Mouse (Mus musculus) bone marrow macrophage, adult 2 months (primary cell): ENCODE results near the gene Moap1.

Experiments used
- CTCF ChIP-seq: IDR thresholded peaks from 2 replicates; pipeline ENCODE4 v1.5.1; 2012; ENCODE audit warnings: low read depth, mild to moderate bottlenecking, low read length, moderate library complexity
- POLR2A ChIP-seq: IDR thresholded peaks from 2 replicates; pipeline ENCODE4 v1.6.1; 2012; ENCODE audit warnings: mild to moderate bottlenecking, low read depth, low read length, borderline replicate concordance

GRCm38 (mm10) chr12:102703441-102703840 is 40.0 kb downstream of the Moap1 start:
- TF ChIP-seq POLR2A (0 out of 2 replicates have a peak, but pooled peaks have one; percentile 34), CTCF (no peak)
